Mouse (Mus musculus): ENCODE measurements around the gene Twist2. TPM values are rescaled to one million over a fixed set of nuclear protein-coding genes. Genes with fewer than 3 reads are reported as not detected.
A peak's percentile ranks its signal among the peaks of the same experiment; 100 is the strongest.

Gene Twist2
- total RNA-seq, 4 experiments from 2014 or later: 1.00 to 1.8 (median 1.2) TPM

GRCm38 (mm10) chr1:91816571-91816970 is 15.3 kb downstream of the Twist2 start:
- no peak for DNase-seq (ENCODE audit: low spot score)

- no peak for DNase-seq (ENCODE audit: low spot score)
Measured at GRCm38 (mm10) chr1:91819237-91819636, 18.0 kb downstream of the Twist2 start.

- DNase-seq (ENCODE audit: low spot score): no peak
Measured at GRCm38 (mm10) chr1:91820531-91820930, 19.3 kb downstream of the Twist2 start.

GRCm38 (mm10) chr1:91822316-91822824 is 21.1 kb downstream of the Twist2 start:
- no peak for DNase-seq (ENCODE audit: low spot score)

GRCm38 (mm10) chr1:91823530-91823929 is 22.3 kb downstream of the Twist2 start:
- DNase-seq (ENCODE audit: low spot score): peak; percentile 55

GRCm38 (mm10) chr1:91823951-91824350 is 22.7 kb downstream of the Twist2 start:
- DNase-seq (ENCODE audit: low spot score): no peak

- DNase-seq (ENCODE audit: low spot score): no peak
Measured at GRCm38 (mm10) chr1:91825261-91825660, 24.0 kb downstream of the Twist2 start.

GRCm38 (mm10) chr1:91831978-91832377 is 30.7 kb downstream of the Twist2 start:
- DNase-seq (ENCODE audit: low spot score): no peak

GRCm38 (mm10) chr1:91839557-91839956 is 38.3 kb downstream of the Twist2 start:
- DNase-seq (ENCODE audit: low spot score): no peak

- no peak for DNase-seq (ENCODE audit: low spot score)
Measured at GRCm38 (mm10) chr1:91839979-91840378, 38.7 kb downstream of the Twist2 start.

GRCm38 (mm10) chr1:91844236-91844635 is 43.0 kb downstream of the Twist2 start:
- no peak for DNase-seq (ENCODE audit: low spot score)

GRCm38 (mm10) chr1:91844681-91845379 is 43.6 kb downstream of the Twist2 start:
- no peak for DNase-seq (ENCODE audit: low spot score)

- no peak for DNase-seq (ENCODE audit: low spot score)
Measured at GRCm38 (mm10) chr1:91845380-91845957, 44.2 kb downstream of the Twist2 start.

GRCm38 (mm10) chr1:91851300-91851699 is 50.0 kb downstream of the Twist2 start:
- no peak for DNase-seq (ENCODE audit: low spot score)

GRCm38 (mm10) chr1:91856771-91857664 is 55.8 kb downstream of the Twist2 start:
- DNase-seq (ENCODE audit: low spot score): peak; percentile 73

GRCm38 (mm10) chr1:91858101-91858790 is 57.0 kb downstream of the Twist2 start:
- DNase-seq (ENCODE audit: low spot score): no peak

- DNase-seq (ENCODE audit: low spot score): no peak
Measured at GRCm38 (mm10) chr1:91858901-91859300, 57.6 kb downstream of the Twist2 start.

- no peak for DNase-seq (ENCODE audit: low spot score)
Measured at GRCm38 (mm10) chr1:91861511-91861910, 60.2 kb downstream of the Twist2 start.

GRCm38 (mm10) chr1:91866001-91866400 is 64.7 kb downstream of the Twist2 start:
- no peak for DNase-seq (ENCODE audit: low spot score)

GRCm38 (mm10) chr1:91871101-91871500 is 69.8 kb downstream of the Twist2 start:
- DNase-seq (ENCODE audit: low spot score): no peak

GRCm38 (mm10) chr1:91872388-91873059 is 71.3 kb downstream of the Twist2 start:
- no peak for DNase-seq (ENCODE audit: low spot score)

All from heart, adult 8-10 months (tissue).